Mouse (Mus musculus) midbrain, embryonic 15.5 days (tissue): ENCODE data around the gene Runx2. TPM values are rescaled to one million over a fixed set of nuclear protein-coding genes. Genes with fewer than 3 reads are reported as not detected.

Experiments
- ATAC-seq: fragments of 200-750 bp; cut with Nextera tagmentation; replicated peaks from 2 replicates; pipeline ENCODE4 v1.8.0; 2017; ENCODE audit warnings: moderate TSS enrichment
- H3K27ac ChIP-seq: fragments of 300-500 bp; sonication (generic); 2 replicates; pipeline ENCODE4 v1.5.1; 2015; ENCODE audit warnings: mild to moderate bottlenecking, inconsistent platforms
- H3K27me3 ChIP-seq: fragments of 300-500 bp; sonication (generic); replicated peaks from 2 replicates; pipeline ENCODE4 v1.6.1; 2015; ENCODE audit warnings: inconsistent platforms
- H3K36me3 ChIP-seq: fragments of 300-500 bp; sonication (generic); replicated peaks from 2 replicates; pipeline ENCODE4 v1.6.1; 2015; ENCODE audit warnings: inconsistent platforms
- H3K4me1 ChIP-seq: fragments of 300-500 bp; sonication (generic); 2 replicates; pipeline ENCODE4 v1.6.1; 2015; ENCODE audit warnings: inconsistent platforms
- H3K4me2 ChIP-seq: fragments of 300-500 bp; sonication (generic); 2 replicates; pipeline ENCODE4 v1.6.1; 2015; ENCODE audit warnings: inconsistent platforms, mild to moderate bottlenecking, moderate library complexity
- H3K4me3 ChIP-seq: fragments of 300-500 bp; sonication (generic); 2 replicates; pipeline ENCODE4 v1.5.1; 2015; ENCODE audit warnings: mild to moderate bottlenecking, inconsistent platforms
- H3K9ac ChIP-seq: fragments of 300-500 bp; sonication (generic); 2 replicates; pipeline ENCODE4 v1.6.1; 2015; ENCODE audit warnings: mild to moderate bottlenecking, inconsistent platforms
- H3K9me3 ChIP-seq: fragments of 300-500 bp; sonication (generic); 2 replicates; pipeline ENCODE4 v1.6.1; 2016; ENCODE audit warnings: inconsistent platforms
- WGBS: fragments of 180-500 bp; shearing (Covaris S2); methylation state at CpG from one replicate; pipeline ENCODE4 v1.1.7; 2015; ENCODE audit warnings: mixed read lengths; 5-methylcytosine and 5-hydroxymethylcytosine counted together
- polyA plus RNA-seq: library from polyadenylated mRNA; unstranded; fragments of >200 nt; fragmentation: Nextera tagmentation; extraction: Ambion mirVana; gene quantifications from 2 replicates; pipeline ENCODE4 v1.2.1, GENCODE M21; 2015

The Runx2 gene
- polyA plus RNA-seq, 1 experiment from 2014 or later, result 0.39 TPM

DNA sequence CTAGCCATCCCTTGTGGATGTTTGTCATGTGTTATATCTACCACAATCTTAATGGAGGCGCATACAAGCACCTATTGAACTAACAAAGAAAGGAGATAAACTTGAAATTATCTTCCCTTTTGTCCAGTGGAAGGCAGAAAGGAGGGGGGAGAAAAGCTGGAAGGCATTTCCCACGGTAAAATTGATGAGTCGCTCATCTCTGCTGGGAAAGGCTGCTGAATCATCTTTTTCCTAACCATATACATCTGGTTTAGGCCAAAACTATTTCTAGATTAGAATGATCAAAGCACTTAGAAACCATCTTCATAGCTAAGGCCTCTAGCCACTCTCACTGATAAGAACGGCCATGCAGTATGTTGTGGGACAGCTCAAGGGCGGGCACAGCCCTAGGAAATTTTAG is 147.3 kb downstream of the Runx2 start:
- Histone ChIP-seq H3K27me3 (peaks cover 5% of the 10 kb centered on the region; the same call in 1 of the 2 replicates), H3K27ac (no peak overlapping the region), H3K9me3 (no peaks in the 10 kb centered on the region), H3K4me1 (peaks cover 8% of the 10 kb centered on the region), H3K9ac (no peak overlapping the region), H3K4me2 (no peak overlapping the region), H3K36me3 (no peaks in the 10 kb centered on the region), H3K4me3 (no peak overlapping the region)
- ATAC-seq, result no peak
- WGBS, result 88% methylated on average over 5 of the region's 5 CpGs

DNA sequence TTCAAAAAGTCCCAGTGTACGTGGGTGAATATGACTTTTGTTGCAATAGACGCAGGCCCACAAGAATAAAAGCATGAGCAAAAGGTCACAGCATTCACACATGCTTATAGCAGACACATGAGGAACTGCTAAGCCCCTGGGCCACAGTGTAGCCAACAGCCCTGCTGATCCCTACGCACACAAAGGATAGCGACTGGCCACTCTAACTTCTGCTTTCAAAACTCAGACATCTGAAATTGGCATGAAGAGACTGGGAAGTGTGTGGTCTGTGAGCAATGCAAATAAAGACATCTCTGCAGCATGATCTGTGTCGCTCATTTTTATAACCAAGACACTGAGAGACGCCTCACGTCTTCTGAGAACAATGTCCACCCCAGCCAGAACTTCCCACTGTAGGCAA is 150.7 kb downstream of the Runx2 start:
- H3K9me3 ChIP-seq, result no peaks in the 10 kb centered on the region
- H3K4me3 ChIP-seq, result no peak overlapping the region
- no peak overlapping the region for H3K9ac ChIP-seq
- no peak overlapping the region for H3K4me2 ChIP-seq
- no peak overlapping the region for H3K27ac ChIP-seq
- WGBS, result 49% methylated on average over 7 of the region's 7 CpGs
- 0 out of 2 replicates have a peak, but pooled peaks cover 1% of the 10 kb centered on the region for H3K27me3 ChIP-seq
- ATAC-seq, result no peak
- no peaks in the 10 kb centered on the region for H3K36me3 ChIP-seq
- no peaks in the 10 kb centered on the region for H3K4me1 ChIP-seq

GRCm38 (mm10) chr17:44663208-44663607 is 151.4 kb downstream of the Runx2 start:
- Histone ChIP-seq H3K27ac (no peak overlapping the region), H3K4me1 (no peaks in the 10 kb centered on the region), H3K36me3 (no peaks in the 10 kb centered on the region), H3K9ac (no peak overlapping the region), H3K9me3 (no peaks in the 10 kb centered on the region), H3K27me3 (no peaks in the 10 kb centered on the region), H3K4me3 (no peak overlapping the region), H3K4me2 (no peak overlapping the region)
- WGBS, result 88% methylated on average over 1 of the region's 1 CpGs
- ATAC-seq, result no peak

- H3K9ac ChIP-seq, result no peak overlapping the region
- H3K4me1 ChIP-seq, result no peaks in the 10 kb centered on the region
- no peak for ATAC-seq
- H3K4me3 ChIP-seq, result no peak overlapping the region
- H3K27ac ChIP-seq, result no peak overlapping the region
- 91% methylated on average over 6 of the region's 6 CpGs for WGBS
- no peaks in the 10 kb centered on the region for H3K36me3 ChIP-seq
- H3K4me2 ChIP-seq, result no peak overlapping the region
- no peaks in the 10 kb centered on the region for H3K9me3 ChIP-seq
- no peaks in the 10 kb centered on the region for H3K27me3 ChIP-seq
These were observed 152.4 kb downstream of the Runx2 start for GRCm38 (mm10) chr17:44662080-44662706.

DNA sequence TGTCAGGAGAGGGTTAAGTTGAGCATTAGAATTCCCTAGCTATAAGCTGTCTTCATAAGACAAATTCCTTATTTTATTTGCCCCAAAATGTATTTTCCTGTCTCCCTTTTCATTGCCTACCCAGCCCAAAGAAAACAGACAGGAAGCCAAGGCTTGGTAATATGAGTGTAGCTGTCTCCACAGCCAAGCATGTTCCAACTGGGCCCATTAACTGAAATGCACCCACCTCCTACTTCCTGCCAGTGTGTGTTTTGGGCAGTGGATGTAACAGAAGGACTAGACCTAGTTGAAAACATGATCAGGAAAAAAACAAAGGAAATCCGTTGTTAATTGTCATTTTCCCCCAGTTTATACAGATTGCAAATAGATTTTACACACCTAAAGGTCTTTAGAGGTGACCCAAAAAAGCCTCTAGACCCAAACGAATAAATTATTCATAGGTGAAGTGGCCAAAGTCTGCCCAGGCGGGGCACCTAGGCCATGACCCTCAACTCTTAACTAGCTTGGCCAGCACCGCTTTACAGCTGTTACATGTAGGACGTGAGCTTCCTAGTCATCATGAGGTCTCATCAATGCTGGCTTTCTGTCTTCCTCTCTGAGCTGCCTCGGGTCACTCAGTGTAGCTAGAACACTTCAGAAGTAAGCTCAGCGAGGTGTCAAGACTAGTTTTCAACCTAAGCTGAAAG is 154.3 kb downstream of the Runx2 start:
- Histone ChIP-seq H3K9me3 (no peaks in the 10 kb centered on the region), H3K9ac (no peak overlapping the region), H3K4me1 (no peaks in the 10 kb centered on the region), H3K4me2 (no peak overlapping the region), H3K27me3 (no peaks in the 10 kb centered on the region), H3K36me3 (no peaks in the 10 kb centered on the region), H3K27ac (no peak overlapping the region), H3K4me3 (no peak overlapping the region)
- 79% methylated on average over 7 of the region's 7 CpGs for WGBS
- ATAC-seq, result no peak

DNA sequence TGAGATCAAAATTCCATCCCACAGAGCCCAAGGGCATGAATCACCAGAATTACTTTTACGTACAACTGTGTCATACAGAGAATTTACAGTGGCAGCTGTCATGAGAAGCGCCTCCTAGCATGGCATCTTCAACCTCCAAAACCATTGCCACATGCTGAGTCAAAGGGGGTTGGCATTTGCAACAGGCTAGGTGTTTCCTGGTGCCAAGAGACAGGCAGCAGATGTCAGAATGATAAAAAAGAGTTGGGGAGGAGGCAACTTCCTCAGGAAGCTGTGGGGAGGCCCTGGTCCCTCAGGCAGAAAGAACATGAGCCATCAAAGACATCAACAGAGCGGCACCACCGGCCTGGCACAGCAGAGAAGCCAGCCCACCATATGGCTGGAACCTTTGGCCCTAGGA is 160.1 kb downstream of the Runx2 start:
- Histone ChIP-seq H3K9ac (no peak overlapping the region), H3K27me3 (no peaks in the 10 kb centered on the region), H3K4me3 (no peak overlapping the region), H3K4me2 (no peak overlapping the region), H3K27ac (no peak overlapping the region), H3K4me1 (no peaks in the 10 kb centered on the region), H3K36me3 (no peaks in the 10 kb centered on the region), H3K9me3 (no peaks in the 10 kb centered on the region)
- no peak for ATAC-seq
- WGBS, result 86% methylated on average over 4 of the region's 4 CpGs

DNA sequence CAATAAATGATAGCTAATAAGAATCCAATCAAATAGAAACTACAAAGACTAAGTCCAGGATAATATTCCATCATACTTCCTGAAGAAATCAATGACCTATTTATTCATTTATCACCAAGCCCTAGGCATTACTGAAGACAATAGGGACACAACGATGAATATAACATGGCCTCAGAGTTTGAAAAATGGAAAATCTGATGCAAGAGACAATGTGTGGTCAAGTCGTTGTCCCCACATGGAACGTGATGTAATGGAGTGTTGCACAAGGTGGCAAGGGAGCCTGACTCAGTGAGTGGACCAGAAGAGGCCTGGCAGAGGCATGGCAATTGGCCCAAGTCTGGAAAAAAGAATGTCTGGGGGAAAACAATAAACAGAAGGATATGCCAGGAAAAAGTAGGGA is 161.5 kb downstream of the Runx2 start:
- 88% methylated on average over 3 of the region's 3 CpGs for WGBS
- H3K4me2 ChIP-seq, result no peak overlapping the region
- H3K4me1 ChIP-seq, result 0 out of 2 replicates have a peak, but pooled peaks cover 2% of the 10 kb centered on the region
- no peaks in the 10 kb centered on the region for H3K27me3 ChIP-seq
- no peak overlapping the region for H3K9ac ChIP-seq
- no peaks in the 10 kb centered on the region for H3K9me3 ChIP-seq
- H3K36me3 ChIP-seq, result no peaks in the 10 kb centered on the region
- no peak overlapping the region for H3K27ac ChIP-seq
- no peak for ATAC-seq
- H3K4me3 ChIP-seq, result no peak overlapping the region

GRCm38 (mm10) chr17:44652054-44652453 is 162.5 kb downstream of the Runx2 start:
- no peak for ATAC-seq
- no peak overlapping the region for H3K27ac ChIP-seq
- 33% methylated on average over 7 of the region's 7 CpGs for WGBS
- H3K36me3 ChIP-seq, result no peaks in the 10 kb centered on the region
- H3K4me3 ChIP-seq, result no peak overlapping the region
- no peak overlapping the region for H3K4me2 ChIP-seq
- 0 out of 2 replicates have a peak, but pooled peaks cover 2% of the 10 kb centered on the region for H3K4me1 ChIP-seq
- H3K27me3 ChIP-seq, result no peaks in the 10 kb centered on the region
- no peak overlapping the region for H3K9ac ChIP-seq
- no peaks in the 10 kb centered on the region for H3K9me3 ChIP-seq

GRCm38 (mm10) chr17:44651613-44652012 is 163.0 kb downstream of the Runx2 start:
- Histone ChIP-seq H3K27ac (no peak overlapping the region), H3K4me2 (no peak overlapping the region), H3K27me3 (no peaks in the 10 kb centered on the region), H3K9ac (no peak overlapping the region), H3K36me3 (no peaks in the 10 kb centered on the region), H3K4me1 (0 out of 2 replicates have a peak, but pooled peaks cover 2% of the 10 kb centered on the region), H3K4me3 (no peak overlapping the region), H3K9me3 (no peaks in the 10 kb centered on the region)
- no peak for ATAC-seq
- 61% methylated on average over 8 of the region's 8 CpGs for WGBS

DNA sequence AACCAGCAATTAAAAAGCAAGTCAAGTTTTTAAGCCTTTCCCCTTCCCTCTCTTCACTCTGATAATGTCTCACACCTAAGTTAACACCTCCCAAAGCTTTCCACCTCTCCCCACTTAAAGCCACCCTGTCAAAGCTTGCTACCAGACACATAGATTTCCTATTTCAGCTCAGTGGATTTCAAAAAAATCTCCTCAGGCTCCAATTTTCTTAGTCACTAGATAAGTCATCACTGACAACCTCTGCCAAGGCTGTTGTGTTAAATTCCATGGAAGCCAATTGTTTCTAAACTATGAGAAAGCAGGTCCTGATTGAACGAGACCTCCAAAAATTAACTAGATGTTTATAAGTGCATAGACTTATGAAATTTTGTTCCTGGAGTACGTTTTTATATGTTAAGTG is 164.2 kb downstream of the Runx2 start:
- Histone ChIP-seq H3K4me2 (no peak overlapping the region), H3K27ac (no peak overlapping the region), H3K4me3 (no peak overlapping the region), H3K27me3 (no peaks in the 10 kb centered on the region), H3K36me3 (no peaks in the 10 kb centered on the region), H3K9ac (no peak overlapping the region), H3K4me1 (0 out of 2 replicates have a peak, but pooled peaks cover 2% of the 10 kb centered on the region), H3K9me3 (no peaks in the 10 kb centered on the region)
- WGBS, result 88% methylated on average over 2 of the region's 2 CpGs
- ATAC-seq, result no peak

GRCm38 (mm10) chr17:44649056-44649455 is 165.5 kb downstream of the Runx2 start:
- H3K27me3 ChIP-seq, result no peaks in the 10 kb centered on the region
- 36% methylated on average over 8 of the region's 8 CpGs for WGBS
- H3K9me3 ChIP-seq, result no peaks in the 10 kb centered on the region
- no peak overlapping the region for H3K4me2 ChIP-seq
- H3K9ac ChIP-seq, result no peak overlapping the region
- no peaks in the 10 kb centered on the region for H3K36me3 ChIP-seq
- H3K4me3 ChIP-seq, result no peak overlapping the region
- H3K4me1 ChIP-seq, result 0 out of 2 replicates have a peak, but pooled peaks cover 2% of the 10 kb centered on the region
- H3K27ac ChIP-seq, result no peak overlapping the region
- no peak for ATAC-seq

DNA sequence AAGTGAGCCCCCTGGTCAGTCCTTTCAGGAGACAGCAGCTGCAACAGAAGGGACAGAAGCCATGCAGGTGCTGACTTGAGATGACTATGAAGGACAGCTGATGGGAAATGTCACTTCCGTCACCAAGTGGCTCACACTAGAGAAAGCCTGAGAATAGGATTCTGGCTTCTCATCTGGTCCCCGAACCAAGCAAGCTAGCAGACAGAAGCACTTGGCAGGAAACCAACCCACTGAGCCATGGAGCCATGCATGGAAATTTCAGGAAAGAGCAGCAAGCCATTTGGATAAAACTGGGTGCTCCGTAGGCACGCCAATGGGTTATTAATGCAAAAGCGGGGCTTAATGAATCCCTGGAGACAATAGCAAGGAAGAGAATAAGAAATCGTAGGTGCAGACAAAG is 166.7 kb downstream of the Runx2 start:
- Histone ChIP-seq H3K27me3 (no peaks in the 10 kb centered on the region), H3K4me1 (0 out of 2 replicates have a peak, but pooled peaks cover 2% of the 10 kb centered on the region), H3K4me3 (no peak overlapping the region), H3K4me2 (no peak overlapping the region), H3K36me3 (no peaks in the 10 kb centered on the region), H3K9ac (no peak overlapping the region), H3K27ac (no peak overlapping the region), H3K9me3 (no peaks in the 10 kb centered on the region)
- WGBS, result 76% methylated on average over 6 of the region's 6 CpGs
- ATAC-seq, result no peak

DNA sequence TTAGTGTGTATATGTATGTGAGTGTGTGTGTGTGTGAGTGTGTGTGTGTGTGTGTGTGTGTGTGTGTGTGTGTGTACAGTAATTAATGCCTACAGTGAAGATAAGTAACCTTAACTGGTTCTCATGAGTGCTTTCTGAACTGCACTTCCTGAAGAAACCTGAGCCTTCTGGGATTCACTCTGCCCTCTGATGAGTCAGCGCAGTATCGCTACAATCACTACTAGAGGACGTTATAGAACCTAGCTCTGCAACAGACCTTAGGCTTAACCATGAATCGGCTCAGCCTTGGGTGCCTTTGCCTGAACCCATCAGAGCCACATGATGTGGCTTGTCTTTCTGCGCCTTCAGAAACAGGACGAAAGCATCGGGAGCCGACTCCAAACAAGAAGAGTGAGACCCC is 169.5 kb downstream of the Runx2 start:
- no peaks in the 10 kb centered on the region for H3K9me3 ChIP-seq
- H3K4me1 ChIP-seq, result 0 out of 2 replicates have a peak, but pooled peaks cover 2% of the 10 kb centered on the region
- no peak overlapping the region for H3K9ac ChIP-seq
- 91% methylated on average over 8 of the region's 8 CpGs for WGBS
- no peak overlapping the region for H3K4me3 ChIP-seq
- no peaks in the 10 kb centered on the region for H3K36me3 ChIP-seq
- no peak overlapping the region for H3K4me2 ChIP-seq
- no peaks in the 10 kb centered on the region for H3K27me3 ChIP-seq
- ATAC-seq, result no peak
- H3K27ac ChIP-seq, result no peak overlapping the region
